Mouse (Mus musculus) bone marrow macrophage, adult 2 months (primary cell): ENCODE results near the gene Sec14l2. TPM values are rescaled to one million over a fixed set of nuclear protein-coding genes. Genes with fewer than 3 reads are reported as not detected.
A peak's percentile ranks its signal among the peaks of the same experiment; 100 is the strongest.

Experiments used
- H3K27ac ChIP-seq: 2 replicates; pipeline ENCODE4 v1.5.1; 2012; ENCODE audit warnings: low read depth, low read length; ENCODE audit not compliant: insufficient read depth
- H3K4me1 ChIP-seq: 2 replicates; pipeline ENCODE4 v1.6.1; 2012; ENCODE audit warnings: low read length; ENCODE audit not compliant: control insufficient read depth, insufficient read depth
- H3K4me3 ChIP-seq: 2 replicates; pipeline ENCODE4 v1.5.1; 2012; ENCODE audit warnings: mild to moderate bottlenecking, low read length, moderate library complexity; ENCODE audit not compliant: insufficient read depth
- CTCF ChIP-seq: IDR thresholded peaks from 2 replicates; pipeline ENCODE4 v1.5.1; 2012; ENCODE audit warnings: low read depth, mild to moderate bottlenecking, low read length, moderate library complexity
- POLR2A ChIP-seq: IDR thresholded peaks from 2 replicates; pipeline ENCODE4 v1.6.1; 2012; ENCODE audit warnings: mild to moderate bottlenecking, low read depth, low read length, borderline replicate concordance
- polyA plus RNA-seq: library from polyadenylated mRNA; stranded (reverse); fragments of >200 nt; gene quantifications from 2 replicates; pipeline ENCODE4 v1.2.4, GENCODE M21; 2012; ENCODE audit not compliant: missing spikeins, insufficient read depth, insufficient read length

The Sec14l2 gene
- not detected in 2 replicates for polyA plus RNA-seq

DNA sequence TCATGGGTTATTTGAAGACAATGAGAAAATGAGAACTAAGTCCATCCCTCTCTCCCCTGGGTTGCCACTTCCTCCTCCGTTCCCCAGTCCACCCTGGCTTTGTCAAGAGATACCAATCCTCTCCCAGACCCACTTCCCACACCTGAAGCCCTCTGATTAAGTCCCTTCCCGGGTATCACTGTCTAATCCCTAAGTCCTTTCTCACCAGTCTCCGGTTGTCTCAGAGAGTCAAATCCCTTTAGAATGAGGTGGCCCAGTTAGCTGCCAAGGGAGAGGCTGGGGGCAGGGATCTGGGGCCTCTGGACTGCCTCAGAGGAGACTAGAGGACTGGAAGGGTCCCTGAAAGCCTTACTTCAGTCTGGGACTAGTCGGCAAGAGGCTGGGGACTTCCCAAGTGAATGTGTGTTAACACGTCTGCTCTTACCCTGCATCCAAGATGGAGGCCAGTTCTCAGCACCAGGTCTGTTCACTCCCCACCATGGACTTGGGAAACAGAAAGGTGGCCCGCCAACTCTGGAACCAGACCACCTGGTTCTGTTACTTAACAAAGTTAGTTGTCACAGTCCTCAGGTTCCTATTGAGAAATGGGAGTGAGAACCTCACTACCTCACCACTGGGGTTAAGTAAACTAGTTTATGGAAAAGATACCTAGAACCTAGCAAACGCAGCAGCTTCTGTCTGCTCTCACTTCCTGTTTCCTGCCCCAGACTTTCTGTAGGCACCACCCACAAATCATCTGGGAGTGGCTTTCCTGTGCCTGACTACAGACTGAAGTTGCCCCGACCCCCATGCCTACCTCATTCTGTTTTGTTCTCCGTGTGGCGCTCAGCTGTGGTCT, at the start of gene Sec14l2:
TSS of gene Sec14l2 (minus strand) at position 674 of the 838 bp plus-strand sequence.
- TF ChIP-seq CTCF (no peak), POLR2A (no peak)
- Histone ChIP-seq H3K27ac (0 out of 2 replicates have a peak within 1 kb of the TSS, but pooled peaks have one; percentile 5), H3K4me1 (peaks cover 11% of the 10 kb centered on the region), H3K4me3 (no peak within 1 kb of the TSS)

DNA sequence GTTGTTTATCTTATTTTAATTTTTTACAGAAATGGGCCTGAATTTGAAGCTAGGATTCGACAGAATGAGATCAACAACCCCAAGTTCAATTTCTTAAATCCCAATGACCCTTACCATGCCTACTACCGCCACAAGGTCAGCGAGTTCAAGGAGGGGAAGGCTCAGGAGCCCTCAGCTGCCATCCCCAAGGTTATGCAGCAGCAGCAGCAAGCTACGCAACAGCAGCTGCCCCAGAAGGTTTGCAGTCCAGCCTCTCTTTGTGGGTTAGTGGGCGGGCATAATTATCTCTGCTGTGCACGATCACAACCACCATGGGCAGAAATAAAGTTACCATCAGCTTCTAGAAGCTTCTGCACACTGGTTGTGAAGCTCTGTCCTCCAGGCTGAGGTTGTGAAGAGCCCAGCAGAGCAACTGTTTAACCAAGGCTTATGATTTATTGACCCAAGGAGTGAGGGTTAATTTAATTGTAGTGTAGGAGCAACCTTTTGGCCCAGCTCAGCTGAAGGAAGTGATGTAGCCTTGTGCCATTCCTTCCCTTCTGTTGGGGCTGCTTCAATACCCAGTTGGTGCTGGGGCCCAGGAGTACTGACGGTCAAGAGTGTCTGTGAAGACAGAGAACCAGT, 43.4 kb upstream of the Sec14l2 start:
- TF ChIP-seq POLR2A, result no peak
- TF ChIP-seq CTCF, result no peak
- peaks cover 4% of the 10 kb centered on the region for H3K4me1 ChIP-seq
- H3K4me3 ChIP-seq, result no peak overlapping the region
- H3K27ac ChIP-seq, result no peak overlapping the region

DNA sequence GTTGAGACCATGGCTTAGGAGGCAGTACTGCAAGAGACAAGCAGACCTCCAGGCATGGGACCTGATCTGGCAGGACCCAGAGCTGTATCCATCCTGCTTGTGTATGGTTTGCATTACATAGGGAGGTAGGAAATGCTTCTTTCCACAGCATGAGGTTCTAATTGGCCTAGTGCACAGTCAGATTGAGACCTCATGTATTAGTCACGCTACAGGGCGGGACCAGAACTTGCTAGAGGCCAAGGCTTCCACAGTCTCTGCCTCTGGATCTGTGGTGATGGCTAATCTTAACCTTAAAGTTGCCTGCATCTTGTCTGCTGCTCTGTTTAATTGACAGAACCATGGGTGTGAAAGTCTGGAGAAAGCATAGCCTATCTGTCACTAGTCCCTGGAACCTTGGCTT, 41.5 kb upstream of the Sec14l2 start:
- TF ChIP-seq CTCF (no peak), POLR2A (no peak)
- H3K4me3 ChIP-seq, result no peak overlapping the region
- H3K27ac ChIP-seq, result no peak overlapping the region
- peaks cover 9% of the 10 kb centered on the region for H3K4me1 ChIP-seq

DNA sequence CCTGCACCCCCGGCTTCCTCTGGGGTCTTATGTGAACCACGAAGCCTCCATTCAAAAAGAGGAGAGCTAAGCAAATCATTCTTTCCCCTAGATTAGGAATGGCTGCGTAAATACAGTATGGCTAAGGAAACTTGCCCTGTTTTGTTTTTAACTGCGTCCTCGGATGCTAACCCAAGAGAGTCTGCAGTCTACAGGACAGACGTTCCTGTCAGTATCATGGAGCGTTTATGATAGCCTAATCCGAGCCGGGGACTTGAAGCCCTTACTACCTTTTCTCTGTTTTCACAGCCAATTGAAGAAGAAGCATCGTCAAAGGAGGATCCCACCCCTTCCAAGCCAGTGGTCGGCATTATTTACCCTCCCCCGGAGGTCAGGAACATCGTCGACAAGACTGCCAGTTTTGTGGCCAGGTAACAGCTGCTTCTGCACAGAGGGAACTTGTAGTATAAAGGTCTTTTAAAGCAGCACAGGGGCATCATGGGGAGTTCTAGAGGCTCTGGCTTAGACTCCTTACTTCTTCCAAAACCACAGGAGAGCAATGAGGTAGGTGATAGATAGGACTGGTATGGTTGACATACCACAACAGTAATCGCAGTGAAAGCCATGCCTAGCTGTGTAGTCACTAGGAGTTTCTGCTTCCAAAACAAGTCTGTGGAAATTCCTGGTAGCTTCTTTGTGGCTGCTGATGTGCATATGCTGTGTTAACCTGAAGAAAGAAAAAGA, 37.7 kb upstream of the Sec14l2 start:
- Histone ChIP-seq H3K27ac (peak overlapping the region; percentile 64), H3K4me3 (peak overlapping the region; percentile 79), H3K4me1 (peaks cover 14% of the 10 kb centered on the region)
- TF ChIP-seq POLR2A, result no peak
- no peak for TF ChIP-seq CTCF

DNA sequence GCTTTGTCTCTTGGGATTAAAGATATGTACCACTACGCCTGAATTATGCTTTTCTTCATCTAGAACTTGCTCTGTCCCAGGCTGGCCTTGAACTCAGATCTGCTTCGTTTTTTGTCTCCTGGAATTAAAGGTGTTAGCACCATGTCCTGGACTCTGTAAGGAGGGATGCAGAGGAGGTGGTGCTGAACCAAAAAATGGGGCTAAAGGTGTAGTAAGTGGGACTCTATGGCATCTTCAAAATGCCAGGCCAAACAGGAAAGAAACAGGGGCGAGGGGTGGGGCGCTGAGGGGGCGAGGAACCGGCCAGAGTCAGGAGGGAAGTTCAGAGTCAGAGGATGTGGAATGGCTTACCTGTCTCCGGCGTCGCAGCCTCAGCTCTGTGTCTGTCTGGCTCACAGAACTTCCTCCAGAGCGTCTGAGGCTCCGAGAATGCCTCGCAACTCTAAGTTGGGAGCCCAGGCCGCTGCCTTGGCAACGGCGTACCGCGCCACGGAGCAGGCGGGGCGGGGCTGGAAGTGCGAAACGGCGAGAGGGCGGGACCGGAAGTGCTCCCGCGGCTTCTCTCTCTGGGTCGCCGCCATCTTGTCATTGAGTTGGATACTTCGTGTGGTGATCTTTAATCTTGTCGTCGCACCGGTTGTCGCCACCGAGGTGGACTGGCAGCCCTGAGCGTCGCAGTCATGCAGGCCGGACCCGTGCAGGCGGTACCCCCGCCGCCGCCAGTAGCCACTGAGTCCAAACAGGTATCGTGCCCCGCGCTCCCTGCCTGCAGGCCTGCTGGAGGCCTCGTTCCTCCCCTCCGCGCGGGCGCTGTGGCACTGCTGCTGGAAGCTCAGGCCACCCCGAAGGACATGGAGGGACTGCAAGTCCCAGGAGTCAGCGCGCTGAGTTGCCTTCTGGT, 36.8 kb upstream of the Sec14l2 start, which contains the start of the genes Ccdc157 and Sf3a1:
TSS of gene Ccdc157 (minus strand) at position 486 of the 901 bp plus-strand sequence.
TSS of gene Sf3a1 (plus strand) at position 543 of the 901 bp plus-strand sequence.
- H3K27ac ChIP-seq, result peak within 1 kb of the TSS; percentile 64
- TF ChIP-seq CTCF, result no peak
- no peak for TF ChIP-seq POLR2A
- H3K4me1 ChIP-seq, result peaks cover 14% of the 10 kb centered on the region
- H3K4me3 ChIP-seq, result peak within 1 kb of the TSS; percentile 79

DNA sequence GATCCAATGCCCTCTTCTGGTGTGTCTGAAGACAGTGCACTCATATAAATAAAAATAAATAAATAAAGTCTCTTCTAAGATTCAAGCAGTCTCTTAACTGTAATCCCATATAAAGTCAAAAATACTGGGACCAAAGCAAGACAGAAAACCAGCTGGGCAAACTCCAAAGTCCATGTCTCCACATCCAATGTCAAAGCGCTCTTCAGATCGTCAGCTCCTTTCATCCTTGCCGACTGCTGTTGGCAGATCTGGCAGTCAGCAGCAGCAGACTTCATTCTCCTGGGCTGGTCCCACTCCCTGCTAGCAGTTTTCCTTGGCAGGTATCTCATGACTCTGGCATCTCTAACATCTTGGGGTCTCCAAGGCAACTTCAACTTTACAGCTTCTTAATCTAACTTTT, 35.5 kb upstream of the Sec14l2 start:
- H3K27ac ChIP-seq, result no peak overlapping the region
- TF ChIP-seq POLR2A (no peak), CTCF (no peak)
- peaks cover 14% of the 10 kb centered on the region for H3K4me1 ChIP-seq
- no peak overlapping the region for H3K4me3 ChIP-seq

DNA sequence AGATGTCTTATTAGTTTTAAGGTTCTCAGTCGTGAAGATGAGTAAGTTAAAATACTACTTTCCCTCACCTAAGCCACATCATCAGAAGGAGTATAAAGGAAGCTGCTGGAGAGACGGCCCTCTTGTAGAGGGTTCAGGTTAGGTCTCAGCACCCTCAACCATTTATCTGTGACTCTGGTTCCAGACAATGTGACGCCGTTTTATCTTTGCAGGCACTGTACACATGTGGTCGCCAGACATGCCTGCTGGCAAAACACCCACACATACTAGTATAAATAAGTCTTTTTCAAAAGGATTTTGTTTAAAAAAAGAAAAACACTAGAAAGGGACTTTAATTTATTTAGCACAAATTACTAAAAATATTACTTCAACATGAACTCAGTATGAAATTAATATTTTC, 32.4 kb upstream of the Sec14l2 start:
- peaks cover 6% of the 10 kb centered on the region for H3K4me1 ChIP-seq
- TF ChIP-seq CTCF, result no peak
- no peak for TF ChIP-seq POLR2A
- H3K27ac ChIP-seq, result no peak overlapping the region
- no peak overlapping the region for H3K4me3 ChIP-seq

DNA sequence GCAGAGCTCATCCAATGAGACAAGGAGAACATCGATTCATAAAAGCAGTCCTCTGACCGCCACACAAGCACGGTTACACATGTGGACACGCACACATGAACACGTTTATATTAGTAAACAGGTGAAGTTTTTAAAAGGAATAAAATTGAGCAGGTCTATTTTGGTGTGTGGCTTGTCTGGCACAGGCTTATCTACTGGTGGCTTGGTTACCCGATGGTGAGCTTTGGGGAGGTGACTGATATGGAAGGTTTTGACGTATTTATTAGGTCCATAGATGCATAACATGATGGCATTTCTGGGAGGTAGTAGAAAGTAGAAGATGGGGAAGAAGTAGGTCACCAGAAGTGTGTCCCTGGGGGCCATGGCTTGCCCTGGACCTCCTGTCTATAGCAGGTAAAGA, 30.5 kb upstream of the Sec14l2 start:
- TF ChIP-seq CTCF (no peak), POLR2A (no peak)
- H3K4me3 ChIP-seq, result no peak overlapping the region
- H3K4me1 ChIP-seq, result no peaks in the 10 kb centered on the region
- no peak overlapping the region for H3K27ac ChIP-seq

DNA sequence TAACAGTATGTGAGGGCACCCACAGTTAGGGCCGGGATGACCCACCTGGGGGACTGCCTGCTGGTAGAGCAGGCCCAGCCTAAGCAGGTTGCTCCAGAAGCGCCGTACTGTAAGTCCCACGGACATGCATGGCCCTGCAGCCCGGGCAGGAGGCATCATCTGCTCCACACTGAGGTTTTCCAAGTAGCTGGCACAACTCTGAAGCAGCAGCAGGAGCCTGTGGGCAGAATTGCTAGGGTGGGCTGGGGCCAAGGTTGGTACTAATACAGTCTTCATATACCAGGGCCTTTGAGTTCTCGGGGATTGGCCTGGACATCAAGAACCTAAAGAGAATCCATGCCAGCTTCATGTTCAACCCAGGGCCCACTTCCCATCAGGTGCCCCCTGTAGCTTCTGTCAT, 26.7 kb upstream of the Sec14l2 start:
- Histone ChIP-seq H3K27ac (no peak overlapping the region), H3K4me3 (no peak overlapping the region), H3K4me1 (no peaks in the 10 kb centered on the region)
- TF ChIP-seq POLR2A, result no peak
- no peak for TF ChIP-seq CTCF
